Mouse (Mus musculus) embryonic fibroblast, embryonic 13.5 days (primary cell): ENCODE results near the gene Slc4a10.

Experiments
- CTCF ChIP-seq: IDR thresholded peaks from 2 replicates; pipeline ENCODE4 v1.5.1; 2011; ENCODE audit warnings: mild to moderate bottlenecking, control low read depth, low read length, moderate library complexity, borderline replicate concordance; ENCODE audit not compliant: insufficient read depth
- POLR2A ChIP-seq: IDR thresholded peaks from 2 replicates; pipeline ENCODE4 v1.6.1; 2011; ENCODE audit warnings: low read depth, mild to moderate bottlenecking, control low read depth, low read length, moderate library complexity

DNA sequence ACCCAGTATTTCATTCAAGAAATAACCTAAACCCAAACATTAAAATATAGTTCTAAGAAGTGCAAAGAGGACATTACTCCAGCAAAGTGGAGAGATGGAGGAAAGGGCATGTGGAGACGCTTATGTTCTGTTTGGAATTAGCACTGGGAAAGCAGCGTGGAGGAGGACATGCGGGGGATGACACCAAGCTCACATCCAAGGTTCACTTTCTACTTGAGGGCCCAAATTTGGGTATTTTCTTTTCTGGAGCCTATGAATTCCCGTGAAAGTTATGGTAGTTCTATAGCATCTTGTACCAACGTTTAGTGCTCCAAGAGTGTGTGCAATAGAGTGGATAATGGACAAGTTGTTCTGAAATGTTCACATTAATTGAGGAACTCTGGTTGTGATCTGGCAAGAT is 260.7 kb downstream of the Slc4a10 start:
- TF ChIP-seq POLR2A (no peak), CTCF (no peak)
